15 mouse cellular contexts compared by ENCODE assay signal in genomic region chr2:30523727-30524126, GRCm38 (mm10). TPM values are rescaled to one million over a fixed set of nuclear protein-coding genes. Genes with fewer than 3 reads are reported as not detected.
DNase-seq lines count a peak whose midpoint lies in the region; ATAC-seq and TF ChIP-seq lines count a peak whose summit lies in the region.
"Had no signal": no experiment of that assay in that cellular context is flagged by ENCODE, and none has a peak within 500 bp of the region (broad histone marks: within the 10 kb centered on the region; RNA-seq: fewer than 3 reads in every experiment).

No protein-coding gene starts in this region.

- no peak for TF ChIP-seq EP300 in liver, postnatal 0 days (IDR thresholded peaks at IDR 0.05; ENCODE audit: low read depth)

- H3K9ac ChIP-seq in kidney, embryonic 15.5 days, result no peak overlapping the region
- H3K9ac ChIP-seq in liver, postnatal 0 days (replicated peaks), result no peak overlapping the region
- H3K9ac ChIP-seq: forebrain, embryonic 15.5 days; heart, embryonic 12.5 days; hindbrain, embryonic 15.5 days had no signal

- H3K4me2 ChIP-seq in kidney, embryonic 15.5 days, result no peak overlapping the region
- no peak overlapping the region for H3K4me2 ChIP-seq in liver, postnatal 0 days (ENCODE audit: low read depth, low read length)
- H3K4me2 ChIP-seq: forebrain, embryonic 15.5 days; heart, embryonic 12.5 days; hindbrain, embryonic 15.5 days had no signal

- H3K9me3 ChIP-seq in kidney, embryonic 15.5 days (replicated peaks), result no peaks in the 10 kb centered on the region
- H3K9me3 ChIP-seq in liver, postnatal 0 days (ENCODE audit: low read length), result no peaks in the 10 kb centered on the region
- no peaks in the 10 kb centered on the region for H3K9me3 ChIP-seq in heart, embryonic 10.5 days
- H3K9me3 ChIP-seq: forebrain, embryonic 15.5 days; heart, embryonic 12.5 days; hindbrain, embryonic 15.5 days; limb, embryonic 10.5 days had no signal

- WGBS in kidney, embryonic 15.5 days, result 65% methylated on average over 8 of the region's 8 CpGs
- 43% methylated on average over 8 of the region's 8 CpGs for WGBS in liver, postnatal 0 days (ENCODE audit: insufficient replicate concordance)
- WGBS in heart, embryonic 10.5 days, result 75% methylated on average over 8 of the region's 8 CpGs

- no peak overlapping the region for H3K27ac ChIP-seq in kidney, embryonic 15.5 days
- H3K27ac ChIP-seq in liver, postnatal 0 days (ENCODE audit: low read depth), result no peak overlapping the region
- H3K27ac ChIP-seq in heart, embryonic 10.5 days, result no peak overlapping the region
- H3K27ac ChIP-seq: forebrain, embryonic 15.5 days; hindbrain, embryonic 15.5 days had no signal

- H3K27me3 ChIP-seq in kidney, embryonic 15.5 days, result no peaks in the 10 kb centered on the region
- H3K27me3 ChIP-seq in liver, postnatal 0 days (ENCODE audit: insufficient read depth, low read length), result no peaks in the 10 kb centered on the region
- peaks cover 10% of the 10 kb centered on the region; the same call in 1 of the 2 replicates for H3K27me3 ChIP-seq in heart, embryonic 10.5 days (ENCODE audit: insufficient read depth, poor library complexity, severe bottlenecking)
- H3K27me3 ChIP-seq: forebrain, embryonic 15.5 days; hindbrain, embryonic 15.5 days had no signal

- peaks cover 17% of the 10 kb centered on the region for H3K4me1 ChIP-seq in kidney, embryonic 15.5 days
- H3K4me1 ChIP-seq in liver, postnatal 0 days (ENCODE audit: insufficient read depth), result peaks cover 2% of the 10 kb centered on the region; the same call in 1 of the 2 replicates
- H3K4me1 ChIP-seq in heart, embryonic 10.5 days, result peaks cover 37% of the 10 kb centered on the region
- H3K4me1 ChIP-seq: forebrain, embryonic 15.5 days; hindbrain, embryonic 15.5 days had no signal

- 0 out of 2 replicates have a peak, but pooled peaks have one; percentile 25 for ATAC-seq in kidney, embryonic 15.5 days (replicated peaks; ENCODE audit: low FRiP score)
- ATAC-seq in liver, postnatal 0 days, result peak; percentile 89
- ATAC-seq: forebrain, embryonic 15.5 days had no signal

- H3K4me3 ChIP-seq in kidney, embryonic 15.5 days (replicated peaks), result no peak overlapping the region
- no peak overlapping the region for H3K4me3 ChIP-seq in liver, postnatal 0 days (ENCODE audit: low read depth, low read length)
- H3K4me3 ChIP-seq in heart, embryonic 10.5 days, result no peak overlapping the region
- H3K4me3 ChIP-seq: erythroblast, embryonic 14.5 days; forebrain, embryonic 15.5 days; heart, embryonic 12.5 days; hindbrain, embryonic 15.5 days; limb, embryonic 10.5 days had no signal

- DNase-seq in ES-CJ7 (ENCODE audit: low read depth, low spot score), result peak; percentile 35
- DNase-seq in R1 (ENCODE audit: low read depth, low spot score), result peak; percentile 69
- DNase-seq in liver, postnatal 0 days, result peak; percentile 79
- no peak for DNase-seq in heart, embryonic 10.5 days (ENCODE audit: low spot score)
- no peak for DNase-seq in cerebellum, adult 9-10 months
- DNase-seq in lung, postnatal 36 days, result no peak
- DNase-seq: cerebellum, postnatal 10 days; lung, adult 18-20 months; thymus, adult 2 months had no signal

- no peak for TF ChIP-seq CTCF in liver, postnatal 0 days (IDR thresholded peaks at IDR 0.05; ENCODE audit: low read depth)

- no peaks in the 10 kb centered on the region for H3K36me3 ChIP-seq in kidney, embryonic 15.5 days
- no peaks in the 10 kb centered on the region for H3K36me3 ChIP-seq in liver, postnatal 0 days (replicated peaks; ENCODE audit: insufficient read depth, low read length)
- no peaks in the 10 kb centered on the region for H3K36me3 ChIP-seq in heart, embryonic 10.5 days
- H3K36me3 ChIP-seq: forebrain, embryonic 15.5 days; heart, embryonic 12.5 days; hindbrain, embryonic 15.5 days; limb, embryonic 10.5 days had no signal

RNA-seq across cellular contexts. Expression of gene Ier5l, which starts 49.7 kb away (rescaled TPM):
- polyA plus RNA-seq in kidney, embryonic 15.5 days (2015; fragmentation: Nextera tagmentation; extraction: Ambion mirVana), result 3.3 and 3.5 TPM in 2 replicates
- polyA plus RNA-seq in liver, postnatal 0 days (2015; fragmentation: Nextera tagmentation; extraction: Ambion mirVana), result 0.31 and 0.69 TPM in 2 replicates
- polyA plus RNA-seq in heart, embryonic 10.5 days (2016; fragmentation: Nextera tagmentation; extraction: Ambion mirVana), result 1.00 and 2.2 TPM in 2 replicates

Comparison
In these comparisons a context has a peak if more than half of its experiments do, and no peak if none do; other contexts are left out.
1. DNase-seq: peak in ES-CJ7 (single experiment), R1 (single experiment) and liver, postnatal 0 days (single experiment); none in heart, embryonic 10.5 days (single experiment), cerebellum, adult 9-10 months (single experiment) and lung, postnatal 36 days (single experiment).